Mouse (Mus musculus) stomach, embryonic 14.5 days (tissue): ENCODE data around the gene Nr4a3. TPM values are rescaled to one million over a fixed set of nuclear protein-coding genes. Genes with fewer than 3 reads are reported as not detected.

Experiments used
- ATAC-seq: fragments of 200-750 bp; cut with Nextera tagmentation; 2 replicates; pipeline ENCODE4 v1.8.0; 2017; ENCODE audit warnings: low read depth, moderate TSS enrichment; ENCODE audit not compliant: insufficient number of reproducible peaks, insufficient read depth, low FRiP score
- H3K27ac ChIP-seq: fragments of 300-500 bp; sonication (generic); 2 replicates; pipeline ENCODE4 v1.5.1; 2014; ENCODE audit warnings: mild to moderate bottlenecking, low read length, moderate library complexity, mixed read lengths
- H3K27me3 ChIP-seq: fragments of 300-500 bp; sonication (generic); 2 replicates; pipeline ENCODE4 v1.6.1; 2014; ENCODE audit warnings: low read length, control low read depth, mixed read lengths; ENCODE audit not compliant: control insufficient read depth, insufficient read depth
- H3K36me3 ChIP-seq: fragments of 300-500 bp; sonication (generic); 2 replicates; pipeline ENCODE4 v1.6.1; 2014; ENCODE audit warnings: mild to moderate bottlenecking, control low read depth, low read length, moderate library complexity, mixed read lengths; ENCODE audit not compliant: control insufficient read depth, insufficient read depth
- H3K4me1 ChIP-seq: fragments of 300-500 bp; sonication (generic); 2 replicates; pipeline ENCODE4 v1.6.1; 2014; ENCODE audit warnings: low read length, control low read depth, mixed read lengths; ENCODE audit not compliant: control insufficient read depth, insufficient read depth
- H3K4me2 ChIP-seq: fragments of 300-500 bp; sonication (generic); replicated peaks from 2 replicates; pipeline ENCODE4 v1.6.1; 2014; ENCODE audit warnings: low read depth, low read length, control low read depth
- H3K4me3 ChIP-seq: fragments of 300-500 bp; sonication (generic); 2 replicates; pipeline ENCODE4 v1.5.1; 2014; ENCODE audit warnings: low read depth, low read length, control low read depth
- H3K9ac ChIP-seq: fragments of 300-500 bp; sonication (generic); replicated peaks from 2 replicates; pipeline ENCODE4 v1.6.1; 2014; ENCODE audit warnings: low read depth, mild to moderate bottlenecking, control low read depth, low read length, moderate library complexity, mixed read lengths
- H3K9me3 ChIP-seq: fragments of 300-500 bp; sonication (generic); 2 replicates; pipeline ENCODE4 v1.6.1; 2016; ENCODE audit warnings: low read depth, low read length, control low read depth; ENCODE audit not compliant: control insufficient read depth
- WGBS: fragments of 180-500 bp; shearing (Covaris S2); extraction: QIAGEN DNeasy Blood & Tissue Kit; methylation state at CpG from one replicate; pipeline ENCODE4 v1.1.7; 2014; 5-methylcytosine and 5-hydroxymethylcytosine counted together
- polyA plus RNA-seq: library from polyadenylated mRNA; unstranded; fragments of >200 nt; fragmentation: Nextera tagmentation; extraction: Ambion mirVana; gene quantifications from 2 replicates; pipeline ENCODE4 v1.2.1, GENCODE M21; 2014

Nr4a3 gene
- polyA plus RNA-seq, 1 experiment from 2014 or later: 0.20 TPM

DNA sequence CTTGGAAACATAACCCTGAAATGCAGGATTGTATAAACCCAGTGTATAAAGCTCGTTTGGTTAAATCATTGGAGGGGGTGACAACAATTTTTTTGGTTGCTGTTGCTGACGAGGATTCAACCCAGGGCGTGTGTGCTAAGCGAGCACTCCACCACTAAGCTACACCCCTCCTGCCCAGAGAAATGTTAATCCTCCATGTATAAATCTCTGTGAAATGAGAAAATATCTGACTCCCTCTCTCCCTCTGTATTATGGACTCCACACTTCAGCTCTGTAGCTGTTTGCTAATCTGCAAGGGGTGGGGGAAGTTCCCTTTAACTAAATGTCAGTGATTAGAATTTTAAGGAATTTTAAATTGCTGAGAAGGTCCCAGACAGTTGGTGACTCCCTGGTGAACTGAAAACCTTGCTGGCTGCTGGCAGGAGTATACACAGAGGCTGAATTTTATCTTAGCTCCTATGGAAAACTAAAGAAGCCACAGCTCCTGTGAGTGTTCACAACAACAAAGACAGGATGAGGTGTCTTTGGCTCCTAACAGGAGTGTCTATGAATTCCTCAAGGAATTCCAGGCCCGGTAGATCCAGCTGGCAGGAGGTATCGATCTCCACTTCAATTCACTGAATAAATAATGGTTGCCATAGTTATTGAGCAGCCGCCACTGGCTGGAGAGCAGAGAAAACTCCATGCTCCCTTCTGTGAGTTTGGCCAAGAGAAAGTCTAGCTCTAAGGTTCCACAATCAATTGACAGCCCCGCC lies 34.5 kb downstream of the Nr4a3 start:
- no peaks in the 10 kb centered on the region for H3K9me3 ChIP-seq
- no peaks in the 10 kb centered on the region for H3K36me3 ChIP-seq
- peaks cover 7% of the 10 kb centered on the region; the same call in 1 of the 2 replicates for H3K4me1 ChIP-seq
- H3K9ac ChIP-seq: no peak overlapping the region
- no peaks in the 10 kb centered on the region for H3K27me3 ChIP-seq
- no peak overlapping the region for H3K4me3 ChIP-seq
- no peak overlapping the region for H3K27ac ChIP-seq
- no peak for ATAC-seq
- no peak overlapping the region for H3K4me2 ChIP-seq
- 33% methylated on average over 8 of the region's 8 CpGs for WGBS

DNA sequence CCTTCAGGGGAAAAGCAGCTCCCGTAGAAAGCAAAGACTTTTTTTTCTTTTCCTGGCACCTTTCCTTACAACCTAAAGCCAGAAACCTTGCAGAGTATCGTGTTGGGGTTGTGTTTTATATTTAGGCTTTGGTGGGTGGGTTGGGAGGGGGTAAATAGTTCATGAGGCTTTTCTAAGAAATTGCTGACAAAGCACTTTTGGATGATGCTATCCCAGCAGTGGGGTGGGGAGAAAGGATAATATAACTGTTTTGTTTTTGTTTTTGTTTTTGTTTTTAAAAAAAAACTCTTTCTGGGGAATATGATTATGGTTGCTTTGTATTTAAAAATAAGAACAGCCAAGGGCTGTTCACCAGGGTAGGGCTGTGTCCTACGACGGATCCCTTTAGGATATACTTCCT lies 38.5 kb downstream of the Nr4a3 start:
- H3K9me3 ChIP-seq: no peaks in the 10 kb centered on the region
- H3K4me3 ChIP-seq: no peak overlapping the region
- WGBS: 85% methylated on average over 4 of the region's 4 CpGs
- no peak overlapping the region for H3K4me2 ChIP-seq
- H3K4me1 ChIP-seq: no peaks in the 10 kb centered on the region
- H3K27ac ChIP-seq: no peak overlapping the region
- no peaks in the 10 kb centered on the region for H3K27me3 ChIP-seq
- ATAC-seq: no peak
- no peaks in the 10 kb centered on the region for H3K36me3 ChIP-seq
- H3K9ac ChIP-seq: no peak overlapping the region

DNA sequence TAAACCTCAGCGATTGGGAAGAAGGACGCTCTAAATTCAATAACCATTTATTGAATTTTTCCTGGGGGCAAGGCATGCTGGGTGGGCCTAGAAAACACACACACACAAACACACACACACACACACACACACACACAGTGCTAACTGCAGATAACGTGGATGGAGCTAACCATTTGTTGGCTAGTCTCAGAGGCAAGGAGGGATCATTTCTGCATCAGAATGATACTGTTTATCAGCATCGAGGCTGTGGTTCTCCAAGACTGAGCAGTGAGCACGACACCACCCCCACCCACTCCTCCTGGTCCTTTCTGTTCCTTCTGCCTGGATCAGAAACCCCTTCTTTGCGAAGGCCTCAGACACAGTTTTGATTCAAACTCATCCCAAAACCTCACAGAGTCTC lies 41.7 kb downstream of the Nr4a3 start:
- H3K36me3 ChIP-seq: no peaks in the 10 kb centered on the region
- no peak overlapping the region for H3K4me3 ChIP-seq
- H3K4me2 ChIP-seq: no peak overlapping the region
- no peaks in the 10 kb centered on the region for H3K9me3 ChIP-seq
- ATAC-seq: no peak
- no peaks in the 10 kb centered on the region for H3K27me3 ChIP-seq
- no peak overlapping the region for H3K9ac ChIP-seq
- 65% methylated on average over 6 of the region's 6 CpGs for WGBS
- H3K4me1 ChIP-seq: no peaks in the 10 kb centered on the region
- H3K27ac ChIP-seq: no peak overlapping the region

DNA sequence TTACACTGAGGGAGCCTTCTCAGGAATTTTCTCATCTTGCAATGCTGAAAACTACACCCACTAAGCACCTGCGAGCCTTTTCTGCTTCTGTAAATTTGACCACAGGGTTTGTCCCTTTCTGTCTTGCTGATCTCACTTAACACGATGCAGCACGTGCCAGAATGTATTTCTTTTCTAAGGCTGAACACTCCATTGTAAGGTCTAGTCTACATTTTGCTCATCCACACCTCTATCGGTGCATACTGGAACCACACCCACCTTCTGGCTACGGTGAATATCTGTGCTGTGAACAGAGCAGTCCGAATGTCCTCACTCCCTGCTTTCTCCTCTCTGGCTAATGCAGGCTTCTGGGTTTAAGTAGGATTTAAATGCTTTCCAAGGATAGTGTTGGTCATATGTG lies 42.5 kb downstream of the Nr4a3 start:
- H3K36me3 ChIP-seq: no peaks in the 10 kb centered on the region
- 78% methylated on average over 6 of the region's 6 CpGs for WGBS
- H3K27ac ChIP-seq: no peak overlapping the region
- H3K4me3 ChIP-seq: no peak overlapping the region
- ATAC-seq: no peak
- no peaks in the 10 kb centered on the region for H3K4me1 ChIP-seq
- H3K4me2 ChIP-seq: no peak overlapping the region
- no peaks in the 10 kb centered on the region for H3K9me3 ChIP-seq
- H3K27me3 ChIP-seq: no peaks in the 10 kb centered on the region
- no peak overlapping the region for H3K9ac ChIP-seq

DNA sequence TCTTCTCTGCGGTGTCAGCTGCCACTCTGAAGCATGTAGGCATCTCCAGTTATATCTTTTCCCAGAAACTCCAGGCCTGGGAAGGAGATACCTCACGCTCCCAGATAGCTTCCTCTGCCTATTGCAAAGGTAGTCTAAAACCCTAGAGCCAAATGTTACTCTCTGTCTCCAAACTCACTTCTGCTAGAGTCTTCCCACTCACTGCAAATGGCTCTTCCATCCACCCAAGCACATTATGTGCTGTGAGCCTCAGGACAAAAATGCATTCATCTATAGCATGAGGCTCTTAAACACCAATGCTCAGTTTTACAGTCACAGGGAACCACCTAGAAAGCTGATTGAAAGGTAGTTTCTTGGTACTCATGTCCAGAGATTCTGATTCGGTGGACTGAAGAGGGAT lies 48.3 kb downstream of the Nr4a3 start:
- Histone ChIP-seq H3K4me2 (no peak overlapping the region), H3K4me3 (no peak overlapping the region), H3K27ac (no peak overlapping the region), H3K36me3 (no peaks in the 10 kb centered on the region), H3K9ac (no peak overlapping the region), H3K9me3 (no peaks in the 10 kb centered on the region), H3K27me3 (no peaks in the 10 kb centered on the region), H3K4me1 (no peaks in the 10 kb centered on the region)
- no peak for ATAC-seq
- WGBS: 84% methylated on average over 3 of the region's 3 CpGs

DNA sequence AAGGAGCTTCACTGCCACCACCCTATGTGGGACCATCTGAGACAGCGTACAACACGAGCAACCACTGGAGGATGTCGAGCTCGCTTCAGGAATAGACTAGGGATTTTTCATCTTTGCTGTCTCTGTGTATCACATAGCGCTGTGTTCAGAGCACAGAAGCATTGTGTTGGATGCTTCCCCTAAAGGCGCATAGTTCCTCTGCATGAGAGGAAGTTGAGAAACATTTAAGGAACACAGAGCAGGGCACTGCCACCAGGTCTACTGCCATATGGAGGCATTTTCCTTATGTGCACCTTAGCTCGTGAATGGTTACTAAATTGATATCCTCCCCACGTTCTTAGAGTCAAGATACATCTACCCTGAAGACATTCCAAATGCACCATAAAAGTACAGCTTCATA lies 55.3 kb downstream of the Nr4a3 start:
- WGBS: 87% methylated on average over 8 of the region's 8 CpGs
- Histone ChIP-seq H3K9ac (no peak overlapping the region), H3K27ac (no peak overlapping the region), H3K9me3 (no peaks in the 10 kb centered on the region), H3K27me3 (no peaks in the 10 kb centered on the region), H3K4me2 (no peak overlapping the region), H3K36me3 (no peaks in the 10 kb centered on the region), H3K4me1 (no peaks in the 10 kb centered on the region), H3K4me3 (no peak overlapping the region)
- no peak for ATAC-seq

DNA sequence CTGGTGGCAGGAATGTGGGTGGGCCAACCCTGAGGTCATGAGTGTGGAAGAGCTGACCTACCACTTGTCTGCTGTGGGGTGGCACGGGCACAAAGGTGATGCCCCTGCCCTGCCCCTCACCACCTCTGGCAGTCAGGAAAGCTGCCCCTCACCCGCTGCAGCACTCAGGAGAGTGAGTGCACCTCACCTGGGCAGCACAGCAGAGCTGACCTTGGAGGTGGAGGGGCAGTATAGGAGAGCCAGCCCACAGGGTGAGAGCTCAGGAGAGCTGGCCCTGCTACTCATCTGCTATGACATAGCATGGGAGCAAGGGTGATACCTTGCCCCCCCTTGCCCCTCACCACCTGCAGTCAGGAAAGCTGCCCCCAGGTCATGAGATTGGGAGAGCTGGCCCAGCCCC lies 57.0 kb downstream of the Nr4a3 start:
- no peak for ATAC-seq
- Histone ChIP-seq H3K4me3 (no peak overlapping the region), H3K9me3 (no peaks in the 10 kb centered on the region), H3K4me2 (no peak overlapping the region), H3K27ac (no peak overlapping the region), H3K36me3 (no peaks in the 10 kb centered on the region), H3K9ac (no peak overlapping the region), H3K27me3 (no peaks in the 10 kb centered on the region), H3K4me1 (no peaks in the 10 kb centered on the region)
- 58% methylated on average over 2 of the region's 2 CpGs for WGBS

DNA sequence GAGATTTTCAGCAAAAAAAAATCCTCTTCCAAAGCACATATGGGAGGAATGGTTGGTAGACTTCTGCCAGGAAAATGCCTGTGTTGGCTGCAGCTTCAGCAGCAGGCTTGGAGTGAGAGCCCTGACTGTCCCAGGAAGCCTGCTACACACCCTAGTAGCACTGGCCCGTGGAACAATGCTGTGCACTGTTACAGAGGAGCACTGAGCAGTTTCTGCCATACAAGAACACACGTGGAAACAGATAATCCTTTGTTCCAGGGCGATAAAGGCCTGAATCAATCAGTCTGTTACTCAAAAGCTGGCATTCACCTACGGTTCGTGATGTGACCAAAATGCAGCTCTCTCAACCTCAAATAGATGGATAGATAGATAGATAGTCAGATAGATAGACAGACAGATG lies 60.4 kb downstream of the Nr4a3 start:
- 71% methylated on average over 5 of the region's 5 CpGs for WGBS

DNA sequence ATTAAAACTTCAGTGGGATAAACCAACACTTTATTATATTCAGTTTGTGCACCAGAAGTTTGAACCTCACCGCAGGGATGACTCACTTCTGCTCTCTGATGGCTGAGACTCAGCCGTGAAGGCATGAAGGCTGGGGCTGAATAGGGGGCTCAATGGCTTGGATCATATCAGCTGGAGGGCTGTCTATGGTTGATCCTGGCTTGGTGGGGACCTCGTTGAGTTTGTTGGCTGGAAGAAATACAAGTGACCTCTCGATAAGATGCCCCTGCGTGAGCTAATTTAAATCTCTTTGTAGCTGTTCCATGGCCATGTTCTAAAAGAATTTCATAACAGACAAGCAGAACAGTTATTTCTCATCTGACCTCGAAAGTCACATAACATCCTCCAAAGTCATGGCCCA lies 62.1 kb downstream of the Nr4a3 start:
- no peaks in the 10 kb centered on the region for H3K4me1 ChIP-seq
- no peaks in the 10 kb centered on the region for H3K27me3 ChIP-seq
- no peaks in the 10 kb centered on the region for H3K36me3 ChIP-seq
- no peak overlapping the region for H3K9ac ChIP-seq
- H3K4me3 ChIP-seq: no peak overlapping the region
- H3K9me3 ChIP-seq: no peaks in the 10 kb centered on the region
- H3K4me2 ChIP-seq: no peak overlapping the region
- H3K27ac ChIP-seq: no peak overlapping the region
- no peak for ATAC-seq
- 87% methylated on average over 6 of the region's 6 CpGs for WGBS

More for the DNA sequence above, 60.4 kb downstream of the Nr4a3 start:
- Histone ChIP-seq H3K4me1 (no peaks in the 10 kb centered on the region), H3K4me2 (no peak overlapping the region), H3K9me3 (no peaks in the 10 kb centered on the region), H3K27me3 (no peaks in the 10 kb centered on the region), H3K36me3 (no peaks in the 10 kb centered on the region), H3K4me3 (no peak overlapping the region), H3K27ac (no peak overlapping the region), H3K9ac (no peak overlapping the region)
- ATAC-seq: no peak
